ENCODE assay signal across 19 mouse cellular contexts in the genomic region with DNA sequence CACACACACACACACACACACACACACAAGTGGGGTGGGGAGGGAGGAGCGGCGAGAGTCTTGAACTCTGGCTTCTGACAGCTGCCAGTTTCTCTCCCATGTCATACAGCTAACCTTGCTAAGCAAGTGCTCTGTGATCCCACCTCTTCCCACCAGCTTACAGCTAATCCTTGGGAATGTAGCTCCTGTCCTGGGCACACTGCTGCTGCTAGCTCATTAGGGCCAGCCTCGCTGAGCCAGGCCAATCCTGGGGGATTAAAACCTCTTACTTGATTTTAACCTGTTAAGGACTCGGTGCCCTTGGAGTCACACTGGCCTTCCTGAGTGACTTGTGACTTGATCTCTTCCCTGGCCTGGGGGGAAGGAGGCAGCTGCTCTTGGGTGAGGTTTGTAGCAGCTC. TPM values are rescaled to one million over a fixed set of nuclear protein-coding genes. Genes with fewer than 3 reads are reported as not detected.
DNase-seq lines count a peak whose midpoint lies in the region; ATAC-seq and TF ChIP-seq lines count a peak whose summit lies in the region.
"Had no signal": no experiment of that assay in that cellular context is flagged by ENCODE, and none has a peak within 500 bp of the region (broad histone marks: within the 10 kb centered on the region; RNA-seq: fewer than 3 reads in every experiment).

No protein-coding gene starts in this region.

- H3K4me1 ChIP-seq in midbrain, embryonic 10.5 days, result peaks cover 74% of the 10 kb centered on the region
- H3K4me1 ChIP-seq in midbrain, embryonic 13.5 days (replicated peaks), result peaks cover 83% of the 10 kb centered on the region
- peaks cover 12% of the 10 kb centered on the region for H3K4me1 ChIP-seq in limb, embryonic 15.5 days

- no peak overlapping the region for H3K4me3 ChIP-seq in midbrain, embryonic 10.5 days
- H3K4me3 ChIP-seq in midbrain, embryonic 13.5 days (replicated peaks), result no peak overlapping the region
- H3K4me3 ChIP-seq in limb, embryonic 15.5 days, result no peak overlapping the region
- H3K4me3 ChIP-seq in gastrocnemius, adult 2 months, result no peak overlapping the region
- H3K4me3 ChIP-seq: forebrain, embryonic 13.5 days; heart, embryonic 12.5 days; hindbrain, embryonic 13.5 days had no signal

- no peak overlapping the region for H3K4me2 ChIP-seq in midbrain, embryonic 13.5 days (replicated peaks)
- H3K4me2 ChIP-seq in limb, embryonic 15.5 days, result no peak overlapping the region
- H3K4me2 ChIP-seq: forebrain, embryonic 13.5 days; heart, embryonic 12.5 days; hindbrain, embryonic 13.5 days had no signal

- no peak for TF ChIP-seq CTCF in gastrocnemius, adult 2 months (IDR thresholded peaks at IDR 0.05)

- no peak for ATAC-seq in midbrain, embryonic 13.5 days
- peak; percentile 55; the same call in 1 of the 2 replicates for ATAC-seq in limb, embryonic 15.5 days (ENCODE audit: insufficient number of reproducible peaks, low FRiP score, low TSS enrichment, low read depth)
- ATAC-seq: forebrain, embryonic 13.5 days; hindbrain, postnatal 0 days; Patski had no signal

- 0 out of 2 replicates have a peak overlapping the region, but pooled peaks have one; percentile 4 for H3K27ac ChIP-seq in midbrain, embryonic 10.5 days (replicated peaks)
- H3K27ac ChIP-seq in midbrain, embryonic 13.5 days, result no peak overlapping the region
- no peak overlapping the region for H3K27ac ChIP-seq in limb, embryonic 15.5 days
- no peak overlapping the region for H3K27ac ChIP-seq in gastrocnemius, adult 2 months
- H3K27ac ChIP-seq: forebrain, embryonic 13.5 days; hindbrain, embryonic 13.5 days; hindbrain, postnatal 0 days had no signal

- H3K36me3 ChIP-seq in midbrain, embryonic 10.5 days, result peaks cover 59% of the 10 kb centered on the region
- peaks cover 21% of the 10 kb centered on the region for H3K36me3 ChIP-seq in midbrain, embryonic 13.5 days
- no peaks in the 10 kb centered on the region for H3K36me3 ChIP-seq in limb, embryonic 15.5 days
- H3K36me3 ChIP-seq: heart, embryonic 12.5 days had no signal

- DNase-seq in midbrain, embryonic 10.5 days (ENCODE audit: low spot score), result no peak
- DNase-seq in forelimb bud, embryonic 11.5 days (ENCODE audit: low read depth, low spot score), result peak; percentile 11
- DNase-seq in heart, postnatal 25 days (ENCODE audit: low spot score), result no peak
- no peak for DNase-seq in gastrocnemius, adult 2 months
- no peak for DNase-seq in right cerebral cortex, adult 18-20 months
- DNase-seq: adrenal gland, adult 2 months; adrenal gland, postnatal 25 days; cerebellum, adult 18-20 months; cerebellum, adult 9-11 months; cerebellum, postnatal 36 days; gastrocnemius, postnatal 14 days; heart, postnatal 4 days had no signal

- intact Hi-C loops in heart, postnatal 25 days (cut with DNase I), result no loop called here
- intact Hi-C loops in gastrocnemius, adult 2 months (cut with DNase I), result no loop called here

- no peak overlapping the region for H3K9ac ChIP-seq in midbrain, embryonic 13.5 days (replicated peaks)
- no peak overlapping the region for H3K9ac ChIP-seq in limb, embryonic 15.5 days
- H3K9ac ChIP-seq: forebrain, embryonic 13.5 days; heart, embryonic 12.5 days; hindbrain, embryonic 13.5 days had no signal

- no peaks in the 10 kb centered on the region for H3K9me3 ChIP-seq in midbrain, embryonic 10.5 days (replicated peaks)
- no peaks in the 10 kb centered on the region for H3K9me3 ChIP-seq in midbrain, embryonic 13.5 days
- no peaks in the 10 kb centered on the region for H3K9me3 ChIP-seq in limb, embryonic 15.5 days
- H3K9me3 ChIP-seq: forebrain, embryonic 13.5 days; heart, embryonic 12.5 days; hindbrain, embryonic 13.5 days had no signal

- H3K27me3 ChIP-seq in midbrain, embryonic 10.5 days (ENCODE audit: low read depth, poor library complexity, severe bottlenecking), result no peaks in the 10 kb centered on the region
- no peaks in the 10 kb centered on the region for H3K27me3 ChIP-seq in midbrain, embryonic 13.5 days
- H3K27me3 ChIP-seq in limb, embryonic 15.5 days, result no peaks in the 10 kb centered on the region
- H3K27me3 ChIP-seq: forebrain, embryonic 13.5 days; hindbrain, embryonic 13.5 days had no signal

- WGBS in midbrain, embryonic 10.5 days, result 35% methylated on average over 4 of the region's 4 CpGs
- WGBS in midbrain, embryonic 13.5 days, result 34% methylated on average over 4 of the region's 4 CpGs
- WGBS in limb, embryonic 15.5 days, result 40% methylated on average over 4 of the region's 4 CpGs

RNA-seq across cellular contexts. Expression of a gene that starts 23.3 kb away (rescaled TPM):
- 90.7 and 126 TPM in 2 replicates for polyA plus RNA-seq in midbrain, embryonic 10.5 days (2016; fragmentation: Nextera tagmentation; extraction: Ambion mirVana)
- 195 and 200 TPM in 2 replicates for polyA plus RNA-seq in midbrain, embryonic 13.5 days (2015; fragmentation: Nextera tagmentation; extraction: Ambion mirVana)
- 5.4 and 7.6 TPM in 2 replicates for polyA plus RNA-seq in limb, embryonic 15.5 days (2015; fragmentation: Nextera tagmentation; extraction: Ambion mirVana)
- under 1 TPM; 0.29 to 0.45 TPM for total RNA-seq in heart, postnatal 25 days (2021)
- 1 to 10 TPM in 1 of 2 experiments, under 1 TPM in 1; 0.98 to 2.9 TPM for total RNA-seq in gastrocnemius, adult 2 months (2021)

Comparison
In these comparisons a context has a peak if more than half of its experiments do, and no peak if none do; other contexts are left out.
1. RNA of a gene that starts 23.3 kb away (polyA plus RNA-seq): 195 to 200 TPM in midbrain, embryonic 13.5 days and 90.7 to 126 TPM in midbrain, embryonic 10.5 days; 5.4 to 7.6 TPM in limb, embryonic 15.5 days; every median in the first group is over 10 times any median in the second.